Mouse (Mus musculus): Measurements from ENCODE around the gene Trim65.
A peak's percentile ranks its signal among the peaks of the same experiment; 100 is the strongest.

Trim65 gene

DNA sequence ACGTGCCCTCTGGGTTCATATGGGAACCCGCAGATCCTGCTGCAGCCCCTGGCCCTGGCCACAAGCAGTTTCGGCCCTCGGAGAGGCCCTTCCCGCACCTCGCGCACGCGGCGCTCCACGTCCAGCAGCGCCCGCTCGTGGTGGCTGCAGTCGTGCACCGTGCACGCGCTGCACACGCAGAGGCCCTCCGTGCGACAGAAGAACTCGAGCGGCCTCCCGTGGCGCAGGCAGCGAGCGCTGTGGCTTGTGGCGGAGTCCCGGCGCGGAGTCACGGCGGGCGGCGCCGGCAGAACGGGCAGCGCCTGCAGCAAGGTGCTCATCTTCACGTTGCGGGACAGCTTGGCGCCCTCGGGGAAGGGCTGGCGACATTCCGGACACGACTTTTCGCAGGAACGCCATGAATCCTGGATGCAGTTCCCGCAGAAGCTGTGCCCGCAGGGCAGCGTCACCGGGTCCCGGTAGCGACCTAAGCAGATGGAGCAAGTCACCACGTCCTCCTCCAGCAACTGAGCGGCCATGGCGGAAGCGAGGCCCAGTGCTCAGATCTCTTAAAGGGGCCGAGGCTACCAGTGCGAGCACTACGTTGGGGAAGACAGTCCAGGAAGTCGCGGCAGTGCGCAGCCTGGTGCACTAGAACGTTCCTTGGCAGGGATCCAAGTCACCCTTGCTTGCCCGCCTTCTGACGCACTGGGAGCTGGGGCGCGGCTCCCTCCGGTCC is at the start of gene Trim65:
Gene Trim65 (minus strand): TSS at position 641 of the 718 bp plus-strand sequence.
- DNase-seq (ENCODE audit: low spot score) = peak; percentile 88

DNA sequence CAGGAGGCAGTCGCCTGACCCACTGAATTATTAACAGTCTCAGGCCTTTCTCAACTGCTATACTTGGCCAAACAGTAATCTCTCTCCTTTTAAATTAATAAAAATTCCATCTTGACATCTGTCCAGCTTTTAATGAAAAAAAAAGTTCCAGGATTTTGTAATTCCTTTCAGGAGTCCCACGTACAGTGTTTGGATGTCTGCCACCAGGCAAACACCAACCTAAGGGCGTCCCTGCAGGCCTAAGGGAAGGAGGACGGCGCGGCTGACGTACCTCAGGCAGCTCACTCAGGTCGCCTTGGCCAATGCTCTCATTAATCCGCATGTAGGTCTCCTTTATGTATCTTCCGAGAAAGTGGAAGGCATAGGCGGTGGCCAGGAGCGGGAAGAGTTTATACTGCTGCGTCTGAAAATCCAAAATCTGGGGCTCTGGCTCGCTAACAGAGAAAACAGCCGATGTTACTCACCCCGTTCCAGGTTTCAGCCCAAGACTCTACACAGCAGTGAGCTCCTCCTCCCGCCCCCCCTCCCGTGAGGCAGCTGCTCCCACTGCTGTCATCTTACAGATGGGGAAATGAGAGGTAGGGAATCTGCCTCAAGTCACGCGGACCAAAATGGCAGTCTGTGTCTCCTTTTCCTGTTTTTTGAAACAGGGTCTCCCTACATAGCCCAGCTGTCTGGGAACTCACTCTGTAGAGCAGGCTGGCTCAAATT is 47.6 kb upstream of the Trim65 start:
- no peak for DNase-seq (ENCODE audit: low spot score)

DNA sequence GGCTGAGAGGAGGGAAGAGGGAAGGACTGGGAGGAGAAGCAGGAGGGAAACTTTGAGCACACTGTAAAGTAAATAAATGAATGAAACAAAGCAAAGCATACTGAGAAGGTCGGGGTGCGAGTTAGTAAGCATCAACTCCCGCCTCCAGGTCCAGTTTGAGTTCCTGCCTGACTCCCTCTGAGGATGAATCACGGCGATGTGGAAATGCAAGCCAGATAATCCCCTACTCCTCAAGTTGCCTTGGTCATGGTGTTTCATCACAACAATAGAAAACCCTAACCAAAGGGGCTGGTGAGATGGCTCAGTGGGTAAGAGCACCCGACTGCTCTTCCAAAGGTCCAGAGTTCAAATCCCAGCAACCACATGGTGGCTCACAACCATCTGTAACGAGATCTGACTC is 45.1 kb upstream of the Trim65 start:
- no peak for DNase-seq (ENCODE audit: low spot score)

DNA sequence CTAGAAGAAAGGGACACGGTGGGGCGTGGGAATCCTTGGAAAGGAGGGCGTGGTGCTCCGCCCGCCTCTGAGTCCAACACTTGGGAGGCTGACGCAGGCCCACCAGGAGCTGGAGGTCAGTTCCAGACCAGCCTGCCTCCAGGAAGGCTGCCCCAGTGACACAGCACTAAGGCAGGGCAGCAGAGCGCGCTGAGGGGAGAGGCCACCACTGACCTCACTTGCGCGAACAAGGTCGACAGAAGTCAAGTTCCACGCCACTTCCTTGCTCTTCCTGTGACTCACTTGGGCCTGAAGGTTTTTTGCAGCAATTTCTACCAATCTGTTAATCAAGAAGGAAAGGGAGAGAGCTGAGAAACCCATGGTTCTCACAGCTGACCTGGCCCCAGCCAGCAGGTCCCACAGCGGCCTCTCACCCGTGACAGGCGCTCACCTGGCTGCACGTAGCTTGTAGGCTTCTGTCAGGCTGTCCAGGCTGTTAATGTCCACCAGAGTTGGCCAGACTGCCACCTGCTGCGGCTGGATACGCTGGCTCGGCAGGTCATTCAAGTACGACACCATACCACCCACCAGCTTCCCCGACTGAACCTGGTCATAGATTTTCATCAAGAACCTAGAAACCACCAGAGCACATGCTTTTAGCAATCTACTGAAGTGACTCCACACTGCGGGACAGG is 44.0 kb upstream of the Trim65 start:
- no peak for DNase-seq (ENCODE audit: low spot score)

DNA sequence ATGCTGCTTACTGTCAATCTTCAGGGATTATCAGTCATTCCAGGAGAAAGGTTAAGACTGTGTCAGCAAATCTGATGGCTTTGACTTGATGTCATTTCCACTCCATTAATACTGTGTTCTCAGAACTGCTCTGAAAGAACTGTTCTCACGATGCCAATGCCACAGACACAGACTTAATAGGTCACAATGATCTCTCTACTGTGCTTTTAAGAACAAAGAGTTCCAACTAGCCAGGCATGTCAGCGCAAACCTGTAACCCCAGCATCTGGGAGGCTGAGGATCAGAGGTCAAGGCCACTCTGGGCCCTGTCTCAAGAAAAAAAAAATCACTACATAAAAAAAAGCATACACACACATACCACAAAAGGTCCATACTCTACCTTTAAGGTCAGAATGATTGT is 41.0 kb upstream of the Trim65 start:
- DNase-seq (ENCODE audit: low spot score) = no peak

DNA sequence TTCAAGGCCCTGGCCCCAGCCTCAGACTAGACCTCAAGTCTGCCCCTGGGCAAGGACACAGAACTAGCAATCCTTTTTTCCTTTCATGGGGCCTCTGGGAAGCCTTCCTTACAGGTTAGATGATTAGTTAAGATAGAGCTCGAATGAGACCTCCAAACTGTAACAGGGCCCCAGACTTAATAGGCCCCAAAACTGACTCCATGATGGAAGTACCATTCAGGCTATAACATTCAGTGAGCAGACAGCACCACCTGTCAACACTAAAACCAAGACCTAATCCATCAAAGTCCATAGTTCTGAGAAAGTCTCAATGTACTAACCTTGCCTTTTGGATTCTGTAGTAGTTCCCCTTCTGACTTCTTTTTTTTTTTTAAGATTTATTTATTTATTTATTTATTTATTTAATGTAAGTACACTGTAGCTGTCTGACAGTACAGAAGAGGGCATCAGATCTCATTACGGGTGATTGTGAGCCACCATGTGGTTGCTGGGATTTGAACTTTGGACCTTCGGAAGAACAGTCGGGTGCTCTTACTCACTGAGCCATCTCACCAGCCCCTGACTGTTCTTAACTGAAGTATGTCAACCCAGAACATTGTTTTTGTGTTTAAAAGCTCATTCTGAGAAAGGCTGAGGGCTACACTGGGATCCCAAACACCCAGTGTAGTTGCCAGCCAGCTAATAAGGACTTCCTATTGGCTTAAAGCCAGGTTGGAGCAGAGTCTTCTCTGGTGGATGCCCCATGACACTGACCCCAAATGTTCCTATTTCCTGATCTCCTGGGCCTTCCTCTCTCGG is 39.3 kb upstream of the Trim65 start:
- DNase-seq (ENCODE audit: low spot score) = no peak

DNA sequence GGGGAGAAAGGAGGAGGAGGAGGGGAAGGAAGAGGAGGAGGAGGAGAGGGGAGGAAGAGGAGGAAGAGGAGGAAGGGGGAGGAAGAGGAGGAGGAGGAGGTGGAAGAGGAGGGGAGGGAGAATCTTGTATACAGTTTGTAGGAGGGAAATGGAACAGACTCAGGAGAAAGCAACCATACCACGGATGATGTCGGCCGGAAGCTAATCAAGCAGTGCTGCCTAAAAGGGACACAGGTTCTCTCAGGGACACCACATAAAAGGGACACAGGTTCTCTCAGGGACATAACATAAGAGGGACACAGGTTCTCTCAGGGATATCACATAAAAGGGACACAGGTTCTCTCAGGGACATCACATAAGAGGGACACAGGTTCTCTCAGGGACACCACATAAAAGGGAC is 38.3 kb upstream of the Trim65 start:
- no peak for DNase-seq (ENCODE audit: low spot score)

DNA sequence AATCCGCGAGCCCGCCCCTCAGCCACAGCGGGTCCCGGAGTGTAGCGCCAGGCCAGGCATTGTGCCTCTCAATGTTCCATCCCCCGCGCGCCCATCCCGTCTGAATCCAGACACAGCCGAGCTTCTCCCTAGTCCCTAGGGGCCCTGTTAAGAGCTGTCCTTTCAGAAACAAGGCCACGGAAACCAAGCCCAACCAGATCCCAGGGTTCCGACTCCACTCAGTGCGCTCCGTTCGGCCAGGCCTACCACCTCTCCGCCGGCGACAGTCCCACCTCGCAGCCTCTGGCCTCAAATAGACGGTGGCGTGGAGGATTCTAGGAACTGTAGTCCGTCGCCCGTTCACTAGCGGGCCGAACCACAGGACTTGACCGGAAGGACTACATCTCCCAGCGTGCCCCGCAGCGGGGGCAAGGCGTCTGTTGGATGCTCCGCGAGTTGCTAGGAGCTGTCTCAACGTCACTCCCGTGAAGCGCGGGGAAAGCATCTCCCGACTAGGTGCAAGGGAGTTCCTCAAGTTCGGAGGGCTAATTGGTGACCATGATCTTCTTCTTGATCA is 37.0 kb upstream of the Trim65 start, which contains the start of gene Fbf1:
Gene Fbf1 (minus strand): TSS at position 283 of the 556 bp plus-strand sequence.
- peak; percentile 97 for DNase-seq (ENCODE audit: low spot score)

DNA sequence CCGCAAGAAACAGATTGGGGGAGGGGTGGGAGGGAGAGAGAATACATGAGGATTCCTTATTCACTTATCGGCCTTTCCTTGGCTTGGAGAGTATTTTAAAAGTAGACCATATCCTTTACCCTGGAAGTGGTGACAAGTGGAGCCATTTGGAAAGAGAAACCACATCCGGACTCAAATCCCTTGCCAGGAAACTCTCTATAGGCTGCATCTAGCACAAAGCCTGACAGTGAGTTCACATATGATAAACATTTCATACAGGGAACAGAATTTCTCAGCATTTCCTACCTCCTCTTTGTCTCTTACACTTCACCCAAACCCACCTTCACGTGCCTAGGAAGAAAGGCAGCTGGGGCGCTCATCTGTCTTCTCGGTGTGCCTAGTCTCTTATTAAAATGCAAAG is 36.3 kb upstream of the Trim65 start:
- no peak for DNase-seq (ENCODE audit: low spot score)

DNA sequence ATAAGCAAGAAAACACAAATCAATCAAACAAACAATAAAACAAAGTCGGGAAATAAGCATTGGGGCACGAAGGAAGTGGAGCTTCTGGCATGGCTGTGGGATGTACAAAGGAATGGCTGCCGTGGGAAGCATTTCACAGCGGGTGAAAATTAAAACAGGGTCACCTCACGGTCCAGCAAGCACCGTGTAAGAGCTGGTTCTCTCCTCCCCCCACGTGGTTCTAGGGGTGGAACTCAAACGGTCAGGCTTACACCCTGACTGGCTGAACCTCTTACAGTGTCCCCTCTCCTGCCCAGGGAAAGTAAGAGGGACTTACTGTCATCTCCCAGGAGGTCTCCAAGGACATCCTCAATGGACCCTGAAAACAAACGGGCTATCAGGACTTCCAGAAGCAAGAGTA is 32.1 kb upstream of the Trim65 start:
- DNase-seq (ENCODE audit: low spot score) = peak; percentile 78

DNA sequence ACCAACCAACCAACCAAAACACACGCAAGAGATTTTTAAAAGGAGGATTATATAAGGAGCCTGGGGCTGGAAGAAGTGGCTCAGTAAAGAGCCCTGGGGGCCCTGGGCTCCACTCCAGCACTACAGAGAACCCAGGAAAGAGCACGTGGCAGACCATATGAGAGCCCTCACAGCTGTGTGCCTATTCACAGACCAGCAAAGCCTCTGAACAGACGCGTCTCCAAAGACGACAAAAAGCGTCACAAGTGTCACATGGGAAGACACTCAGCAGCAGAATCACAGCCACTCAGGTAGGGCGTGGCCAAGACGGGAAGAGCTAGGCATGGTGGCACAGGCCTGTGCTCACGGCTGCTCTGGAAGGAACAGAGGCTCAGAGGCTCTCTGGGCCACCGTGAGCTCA is 31.2 kb upstream of the Trim65 start:
- no peak for DNase-seq (ENCODE audit: low spot score)

DNA sequence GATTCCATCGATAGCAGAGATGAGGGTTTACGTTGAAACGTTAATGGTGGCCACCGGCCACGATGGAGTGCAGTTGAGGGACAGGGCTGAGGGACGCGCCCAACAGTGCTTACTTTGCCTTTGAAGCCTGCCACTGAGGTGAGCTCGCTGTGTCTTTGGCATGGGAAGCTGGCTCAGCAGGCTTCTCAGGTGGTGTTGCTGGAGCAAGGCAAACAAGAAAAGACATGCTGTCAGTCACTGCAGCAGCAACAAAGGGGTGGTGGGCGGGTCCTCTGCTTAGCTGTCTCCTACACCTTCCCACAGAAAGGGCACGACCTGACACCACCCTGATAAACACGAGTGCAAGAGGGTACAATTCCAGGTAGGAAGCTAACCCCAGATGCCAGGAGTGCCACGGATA is 30.4 kb upstream of the Trim65 start:
- DNase-seq (ENCODE audit: low spot score) = no peak

DNA sequence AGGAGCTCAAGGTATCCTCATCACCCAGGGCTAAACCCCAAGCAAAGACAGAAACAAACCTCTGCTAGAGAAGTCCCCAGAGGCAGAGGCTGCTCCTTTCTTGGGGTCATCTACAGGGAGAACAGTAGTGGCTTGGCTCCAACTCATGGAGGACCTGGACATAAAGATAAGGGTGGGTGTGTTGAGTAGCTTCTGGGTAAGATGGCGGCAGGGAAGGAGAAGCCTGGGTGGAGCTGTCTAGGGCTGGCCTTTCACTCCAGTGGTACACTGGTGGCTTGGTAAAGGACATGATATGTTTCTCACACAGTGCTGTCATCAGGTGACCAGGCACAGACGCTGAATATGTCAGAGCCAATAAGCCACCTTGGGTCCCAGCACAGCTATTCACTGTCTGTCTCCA is 20.0 kb upstream of the Trim65 start:
- DNase-seq (ENCODE audit: low spot score) = no peak

DNA sequence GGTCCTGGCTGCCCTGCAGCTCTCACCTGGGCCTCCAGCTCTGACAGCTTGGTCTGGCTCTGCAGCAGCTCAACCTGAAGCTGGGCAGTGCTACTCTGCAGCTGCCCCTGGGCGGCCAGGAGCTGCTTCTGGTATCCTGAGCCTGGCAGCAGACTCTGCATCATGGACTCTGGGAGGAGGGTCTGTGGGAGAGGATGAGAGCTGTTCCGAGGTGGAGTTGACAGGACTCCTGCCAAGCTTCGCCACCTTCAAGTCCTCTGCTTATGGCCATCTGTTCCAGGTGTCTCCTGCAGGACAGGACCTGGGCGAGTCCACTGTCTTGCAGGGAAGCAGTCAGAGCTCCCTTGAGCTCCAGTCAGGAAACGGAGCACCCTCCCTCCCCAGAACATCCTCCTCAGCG is 18.4 kb upstream of the Trim65 start:
- no peak for DNase-seq (ENCODE audit: low spot score)

DNA sequence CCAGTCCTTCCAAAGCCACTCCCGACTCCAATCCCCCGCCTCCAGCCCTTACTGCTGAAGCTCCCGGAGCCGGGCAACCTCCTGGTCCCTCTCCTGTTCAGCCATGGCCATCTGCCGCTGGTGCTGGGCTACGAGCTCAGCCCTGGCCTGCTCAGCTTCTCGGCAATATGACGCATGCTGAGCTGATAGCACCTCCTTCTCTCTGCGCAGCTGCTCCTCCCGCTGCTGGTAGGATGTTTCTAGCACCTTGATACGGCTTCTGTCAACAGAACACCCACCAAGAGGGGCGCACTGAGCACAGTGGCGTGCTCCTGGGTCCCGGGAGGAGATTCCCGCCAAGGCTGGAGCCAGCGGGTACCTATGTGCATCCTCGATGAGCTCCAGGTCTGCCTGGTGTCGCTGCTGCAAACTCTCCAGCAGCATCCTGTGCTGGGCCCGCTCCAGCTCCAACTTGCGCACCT is 17.9 kb upstream of the Trim65 start:
- DNase-seq (ENCODE audit: low spot score) = no peak

DNA sequence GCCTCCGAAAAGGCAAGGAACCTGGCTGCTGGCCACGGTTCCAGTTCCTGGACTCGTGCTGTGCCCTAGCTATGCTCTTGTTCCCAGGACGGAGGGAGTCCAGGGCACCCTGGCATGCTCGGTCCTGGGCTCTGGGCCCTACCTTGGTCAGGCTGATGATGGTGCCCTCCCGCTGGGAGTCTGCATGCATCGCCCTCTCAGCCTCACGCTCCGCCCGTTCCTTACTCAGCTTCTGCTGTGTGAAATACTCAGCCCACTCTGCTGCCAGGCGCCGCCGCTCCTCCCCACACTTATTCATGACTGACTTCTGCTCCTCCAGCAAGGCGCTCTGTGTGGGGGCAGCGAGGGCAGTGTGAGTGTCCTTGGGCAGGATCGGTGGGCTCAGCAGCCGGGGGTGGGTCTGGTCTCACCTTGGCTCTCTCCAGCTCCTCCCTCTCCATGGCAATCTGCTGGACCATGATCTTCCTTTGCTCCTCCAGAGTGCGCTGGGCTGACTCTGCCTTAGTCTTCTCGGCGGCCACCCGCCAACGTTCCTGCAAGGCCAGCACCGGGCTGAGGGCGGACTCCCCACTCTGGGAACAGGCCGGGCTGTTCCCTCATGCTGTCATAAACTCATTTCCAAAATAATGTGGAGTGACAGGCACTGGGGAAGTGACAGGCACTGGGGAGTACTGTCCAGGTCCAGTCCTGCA is 15.5 kb upstream of the Trim65 start:
- no peak for DNase-seq (ENCODE audit: low spot score)

DNA sequence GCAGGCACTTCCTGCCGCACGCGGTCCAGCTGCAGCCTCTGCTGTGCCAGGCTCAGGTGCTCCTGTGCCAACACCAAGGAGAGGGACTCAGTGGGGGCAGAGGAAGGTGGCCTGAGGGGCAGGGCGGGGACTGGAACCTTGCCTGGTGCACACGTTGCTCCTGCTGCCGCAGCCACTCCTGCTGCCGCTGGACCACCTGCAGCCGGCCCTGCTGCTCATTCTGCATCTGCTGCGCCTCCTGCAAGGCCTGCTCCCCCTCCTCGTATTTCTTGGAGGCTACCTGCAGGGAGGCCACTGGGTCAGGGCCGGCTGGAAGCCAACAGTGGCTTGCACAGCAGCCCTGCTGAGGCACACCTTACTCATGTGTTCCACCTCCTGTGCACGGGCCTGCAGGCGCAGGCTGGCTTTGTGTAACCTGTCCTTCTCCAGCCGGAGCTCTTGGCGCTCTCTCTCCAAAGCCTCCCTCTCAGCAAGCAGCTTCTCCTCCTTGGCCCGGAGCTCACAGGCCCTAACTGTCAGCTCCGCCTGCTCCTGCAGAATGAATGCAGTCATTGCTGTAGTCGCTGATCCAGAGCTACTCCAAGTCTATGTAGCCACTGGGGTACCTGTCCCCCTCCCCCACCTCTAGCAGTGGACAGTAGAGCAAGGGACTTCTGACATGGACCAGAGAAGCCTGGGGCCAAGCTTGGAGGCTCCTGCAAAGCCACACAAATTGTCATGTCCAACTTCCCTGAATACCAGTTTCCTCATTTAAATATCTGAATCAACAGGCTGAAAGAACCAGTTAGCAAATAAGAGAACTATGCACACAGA is 14.8 kb upstream of the Trim65 start:
- DNase-seq (ENCODE audit: low spot score) = no peak

DNA sequence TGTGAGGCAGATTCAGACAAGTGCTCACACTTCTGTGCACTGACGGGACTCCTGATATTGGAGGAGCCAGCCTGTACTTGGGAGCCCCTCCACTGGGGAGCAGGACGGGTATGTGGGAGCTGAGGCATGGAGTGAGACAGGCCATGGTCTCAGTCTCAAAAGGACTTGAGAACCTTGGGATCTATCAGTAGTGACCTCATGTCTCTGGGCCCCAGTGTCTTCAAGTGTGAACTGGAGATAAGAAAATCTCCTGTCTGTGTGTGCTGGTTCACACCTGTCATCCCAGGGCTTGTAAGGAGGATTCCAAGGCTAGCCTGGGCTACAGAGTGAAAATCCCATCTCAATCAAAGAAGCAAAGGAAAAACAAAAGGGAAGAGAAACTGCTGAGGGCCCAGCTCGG is 12.5 kb upstream of the Trim65 start:
- no peak for DNase-seq (ENCODE audit: low spot score)

DNA sequence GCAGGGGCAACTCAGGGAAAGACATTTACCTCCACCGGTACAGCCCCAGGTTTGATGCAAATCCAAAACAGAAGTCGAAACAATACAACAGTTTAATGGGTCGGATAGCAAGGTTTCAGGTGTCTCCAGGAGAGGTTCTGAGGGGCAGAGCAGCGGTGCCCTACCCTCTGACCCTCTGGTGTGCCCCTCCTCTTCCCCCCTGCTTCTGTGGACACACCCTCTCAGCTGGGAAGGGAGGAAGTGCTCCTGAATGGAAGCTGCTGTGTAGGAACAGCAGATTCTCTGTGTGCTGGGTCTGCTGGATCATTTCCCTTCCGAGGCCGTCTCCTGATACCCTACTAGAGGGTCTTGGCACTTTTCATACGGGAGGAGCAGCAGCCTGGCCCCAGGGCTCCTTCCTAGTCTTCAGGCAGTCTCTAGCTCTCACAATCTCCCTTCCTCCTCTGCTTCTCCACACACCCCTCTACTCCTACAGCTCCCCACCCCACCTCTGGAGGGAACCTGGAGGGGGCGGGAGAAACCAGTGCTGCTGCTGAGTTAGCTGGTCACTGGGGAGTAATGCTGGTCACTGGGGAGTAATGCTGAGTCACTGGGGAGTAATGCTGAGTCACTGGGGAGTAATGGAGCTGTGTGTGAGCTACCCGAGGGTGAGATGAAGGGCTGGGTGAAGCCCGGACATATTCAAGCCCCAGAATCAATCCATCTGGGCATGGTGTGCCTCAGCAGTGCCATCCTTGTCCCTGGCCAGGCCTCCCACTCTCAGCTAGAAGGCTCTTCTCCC is 11.5 kb upstream of the Trim65 start:
- no peak for DNase-seq (ENCODE audit: low spot score)

Measured in retina, embryonic 14.5 days (tissue).